Mouse (Mus musculus): ENCODE measurements around the gene A930018P22Rik. TPM values are rescaled to one million over a fixed set of nuclear protein-coding genes. Genes with fewer than 3 reads are reported as not detected.
A peak's percentile ranks its signal among the peaks of the same experiment; 100 is the strongest.
"Not testable (repeated sequence)": the region's sequence is repeated elsewhere in the genome, so short reads cannot be mapped to it uniquely, and the experiment has no call there.

The A930018P22Rik gene
- polyA plus RNA-seq (2014; fragmentation: Nextera tagmentation; extraction: Ambion mirVana), result not detected in 2 replicates

GRCm38 (mm10) chr2:104122505-104123378 lies at the start of gene A930018P22Rik:
TSS of gene A930018P22Rik (plus strand) at chr2:104122769.
- Histone ChIP-seq H3K4me1 (replicated peaks; ENCODE audit: control insufficient read depth, insufficient read depth, low read length) (peaks cover 7% of the 10 kb centered on the region; the same call in 1 of the 2 replicates), H3K27me3 (ENCODE audit: control insufficient read depth, insufficient read depth, low read length) (no peaks in the 10 kb centered on the region; the same call in 1 of the 2 replicates), H3K4me2 (replicated peaks) (peak within 1 kb of the TSS; percentile 98), H3K4me3 (replicated peaks; ENCODE audit: low read length) (peak within 1 kb of the TSS; percentile 78), H3K9ac (peak within 1 kb of the TSS; percentile 75), H3K36me3 (replicated peaks; ENCODE audit: control insufficient read depth, insufficient read depth) (no peaks in the 10 kb centered on the region), H3K9me3 (ENCODE audit: control insufficient read depth, low read length) (no peaks in the 10 kb centered on the region), H3K27ac (no peak within 1 kb of the TSS)
- 1% methylated on average over 72 of the region's 74 CpGs for WGBS
- peak; percentile 94 for ATAC-seq (ENCODE audit: low FRiP score)
- DNase-seq (ENCODE audit: low spot score), result peak; percentile 91

- H3K9me3 ChIP-seq (ENCODE audit: control insufficient read depth, low read length); H3K4me2 ChIP-seq (replicated peaks); H3K27ac ChIP-seq; H3K36me3 ChIP-seq (replicated peaks; ENCODE audit: control insufficient read depth, insufficient read depth); H3K27me3 ChIP-seq (ENCODE audit: control insufficient read depth, insufficient read depth, low read length); DNase-seq (ENCODE audit: low spot score); H3K9ac ChIP-seq; H3K4me3 ChIP-seq (replicated peaks; ENCODE audit: low read length); ATAC-seq (ENCODE audit: low FRiP score); H3K4me1 ChIP-seq (replicated peaks; ENCODE audit: control insufficient read depth, insufficient read depth, low read length): not testable (repeated sequence)
- 83% methylated on average over 5 of the region's 5 CpGs for WGBS
Measured at GRCm38 (mm10) chr2:104078285-104078684, 44.3 kb upstream of the A930018P22Rik start.

GRCm38 (mm10) chr2:104081436-104082050 lies 41.0 kb upstream of the A930018P22Rik start:
- DNase-seq (ENCODE audit: low spot score); H3K9ac ChIP-seq; H3K4me2 ChIP-seq (replicated peaks); H3K27ac ChIP-seq; ATAC-seq (ENCODE audit: low FRiP score); H3K9me3 ChIP-seq (ENCODE audit: control insufficient read depth, low read length); H3K27me3 ChIP-seq (ENCODE audit: control insufficient read depth, insufficient read depth, low read length); H3K4me3 ChIP-seq (replicated peaks; ENCODE audit: low read length); H3K36me3 ChIP-seq (replicated peaks; ENCODE audit: control insufficient read depth, insufficient read depth); H3K4me1 ChIP-seq (replicated peaks; ENCODE audit: control insufficient read depth, insufficient read depth, low read length): not testable (repeated sequence)
- WGBS, result no CpG with 5 or more reads among the region's 1 CpGs

GRCm38 (mm10) chr2:104082474-104082873 lies 40.1 kb upstream of the A930018P22Rik start:
- Histone ChIP-seq H3K27ac (no peak overlapping the region), H3K27me3 (ENCODE audit: control insufficient read depth, insufficient read depth, low read length) (no peaks in the 10 kb centered on the region), H3K9ac (no peak overlapping the region), H3K9me3 (ENCODE audit: control insufficient read depth, low read length) (no peaks in the 10 kb centered on the region), H3K4me1 (replicated peaks; ENCODE audit: control insufficient read depth, insufficient read depth, low read length) (no peaks in the 10 kb centered on the region), H3K4me3 (replicated peaks; ENCODE audit: low read length) (no peak overlapping the region), H3K36me3 (replicated peaks; ENCODE audit: control insufficient read depth, insufficient read depth) (no peaks in the 10 kb centered on the region), H3K4me2 (replicated peaks) (no peak overlapping the region)
- ATAC-seq (ENCODE audit: low FRiP score), result no peak
- DNase-seq (ENCODE audit: low spot score), result no peak

- not testable (repeated sequence) for H3K4me3 ChIP-seq (replicated peaks; ENCODE audit: low read length); H3K27ac ChIP-seq; ATAC-seq (ENCODE audit: low FRiP score); H3K9ac ChIP-seq; H3K9me3 ChIP-seq (ENCODE audit: control insufficient read depth, low read length); H3K4me1 ChIP-seq (replicated peaks; ENCODE audit: control insufficient read depth, insufficient read depth, low read length); DNase-seq (ENCODE audit: low spot score); H3K27me3 ChIP-seq (ENCODE audit: control insufficient read depth, insufficient read depth, low read length); H3K36me3 ChIP-seq (replicated peaks; ENCODE audit: control insufficient read depth, insufficient read depth); H3K4me2 ChIP-seq (replicated peaks)
Measured at GRCm38 (mm10) chr2:104084027-104084426, 38.5 kb upstream of the A930018P22Rik start.

- WGBS, result 93% methylated on average over 1 of the region's 1 CpGs
- H3K4me1 ChIP-seq (replicated peaks; ENCODE audit: control insufficient read depth, insufficient read depth, low read length); ATAC-seq (ENCODE audit: low FRiP score); DNase-seq (ENCODE audit: low spot score); H3K4me3 ChIP-seq (replicated peaks; ENCODE audit: low read length); H3K9me3 ChIP-seq (ENCODE audit: control insufficient read depth, low read length); H3K36me3 ChIP-seq (replicated peaks; ENCODE audit: control insufficient read depth, insufficient read depth); H3K4me2 ChIP-seq (replicated peaks); H3K9ac ChIP-seq; H3K27ac ChIP-seq; H3K27me3 ChIP-seq (ENCODE audit: control insufficient read depth, insufficient read depth, low read length): not testable (repeated sequence)
Measured at GRCm38 (mm10) chr2:104087562-104087961, 35.0 kb upstream of the A930018P22Rik start.

GRCm38 (mm10) chr2:104093305-104093704 lies 29.3 kb upstream of the A930018P22Rik start:
- Histone ChIP-seq H3K27me3 (ENCODE audit: control insufficient read depth, insufficient read depth, low read length) (no peaks in the 10 kb centered on the region), H3K4me2 (replicated peaks) (no peak overlapping the region), H3K27ac (no peak overlapping the region), H3K36me3 (replicated peaks; ENCODE audit: control insufficient read depth, insufficient read depth) (no peaks in the 10 kb centered on the region), H3K9ac (no peak overlapping the region), H3K4me3 (replicated peaks; ENCODE audit: low read length) (no peak overlapping the region), H3K4me1 (replicated peaks; ENCODE audit: control insufficient read depth, insufficient read depth, low read length) (peaks cover 8% of the 10 kb centered on the region), H3K9me3 (ENCODE audit: control insufficient read depth, low read length) (no peaks in the 10 kb centered on the region)
- 85% methylated on average over 2 of the region's 2 CpGs for WGBS
- ATAC-seq (ENCODE audit: low FRiP score) (no peak), DNase-seq (ENCODE audit: low spot score) (no peak)

- Histone ChIP-seq H3K27ac (peak within 1 kb of the TSS; percentile 68), H3K27me3 (ENCODE audit: control insufficient read depth, insufficient read depth, low read length) (no peaks in the 10 kb centered on the region), H3K9me3 (ENCODE audit: control insufficient read depth, low read length) (no peaks in the 10 kb centered on the region), H3K4me3 (replicated peaks; ENCODE audit: low read length) (peak within 1 kb of the TSS; percentile 40), H3K4me1 (replicated peaks; ENCODE audit: control insufficient read depth, insufficient read depth, low read length) (peaks cover 8% of the 10 kb centered on the region), H3K9ac (peak within 1 kb of the TSS; percentile 57), H3K36me3 (replicated peaks; ENCODE audit: control insufficient read depth, insufficient read depth) (no peaks in the 10 kb centered on the region), H3K4me2 (replicated peaks) (peak within 1 kb of the TSS; percentile 66)
- peak; percentile 72 for DNase-seq (ENCODE audit: low spot score)
- peak; percentile 88 for ATAC-seq (ENCODE audit: low FRiP score)
- 3% methylated on average over 15 of the region's 15 CpGs for WGBS
Measured at GRCm38 (mm10) chr2:104095741-104096213, 26.8 kb upstream of the A930018P22Rik start, which contains the start of gene Cd59a. TSS of gene Cd59a (plus strand) at chr2:104095801.

GRCm38 (mm10) chr2:104096256-104096655 lies 26.3 kb upstream of the A930018P22Rik start:
- no peaks in the 10 kb centered on the region for H3K27me3 ChIP-seq (ENCODE audit: control insufficient read depth, insufficient read depth, low read length)
- WGBS, result 45% methylated on average over 10 of the region's 10 CpGs
- peak overlapping the region; percentile 57 for H3K9ac ChIP-seq
- H3K4me3 ChIP-seq (replicated peaks; ENCODE audit: low read length), result peak overlapping the region; percentile 40
- no peak for DNase-seq (ENCODE audit: low spot score)
- H3K4me2 ChIP-seq (replicated peaks), result peak overlapping the region; percentile 66
- H3K36me3 ChIP-seq (replicated peaks; ENCODE audit: control insufficient read depth, insufficient read depth), result no peaks in the 10 kb centered on the region
- H3K27ac ChIP-seq, result peak overlapping the region; percentile 68
- H3K4me1 ChIP-seq (replicated peaks; ENCODE audit: control insufficient read depth, insufficient read depth, low read length), result peaks cover 8% of the 10 kb centered on the region
- no peak for ATAC-seq (ENCODE audit: low FRiP score)
- H3K9me3 ChIP-seq (ENCODE audit: control insufficient read depth, low read length), result no peaks in the 10 kb centered on the region
